Mouse (Mus musculus) liver, adult 2 months (tissue): ENCODE results near the gene Tex38.

ENCODE experiments used
- CTCF ChIP-seq: fragments of 200-500 bp; IDR thresholded peaks from 2 replicates; pipeline ENCODE4 v1.5.1; 2011; ENCODE audit warnings: low read depth, low read length, control low read depth
- POLR2A ChIP-seq: fragments of 200-500 bp; IDR thresholded peaks from 2 replicates; pipeline ENCODE4 v1.6.1; 2011; ENCODE audit warnings: low read length, control low read depth; ENCODE audit not compliant: insufficient read depth; ENCODE audit errors: extremely low read depth

- TF ChIP-seq CTCF: no peak
- TF ChIP-seq POLR2A: no peak
These were observed 43.4 kb upstream of the Tex38 start for GRCm38 (mm10) chr4:115824178-115824577.
